17 mouse cellular contexts compared by ENCODE assay signal in genomic region chr16:33940095-33940494, GRCm38 (mm10). TPM values are rescaled to one million over a fixed set of nuclear protein-coding genes. Genes with fewer than 3 reads are reported as not detected.
DNase-seq lines count a peak whose midpoint lies in the region; ATAC-seq lines count a peak whose summit lies in the region.
"Had no signal": no experiment of that assay in that cellular context is flagged by ENCODE, and none has a peak within 500 bp of the region (broad histone marks: within the 10 kb centered on the region; RNA-seq: fewer than 3 reads in every experiment).

No protein-coding gene starts in this region.

- H3K9ac ChIP-seq in stomach, embryonic 15.5 days = no peak overlapping the region
- H3K9ac ChIP-seq: limb, embryonic 15.5 days; neural tube, embryonic 13.5 days had no signal

- no peak overlapping the region for H3K4me3 ChIP-seq in heart, embryonic 10.5 days
- no peak overlapping the region for H3K4me3 ChIP-seq in stomach, embryonic 15.5 days (replicated peaks)
- H3K4me3 ChIP-seq: limb, embryonic 15.5 days; neural tube, embryonic 13.5 days had no signal

- no peak for DNase-seq in heart, embryonic 10.5 days (ENCODE audit: low spot score)
- no peak for DNase-seq in heart, adult 18-20 months
- DNase-seq in left cerebral cortex, postnatal 4 days = peak; percentile 65
- no peak for DNase-seq in left cerebral cortex, adult 9 months (ENCODE audit: low spot score in 2 of 2)
- DNase-seq in cerebellum, postnatal 36 days = peak; percentile 54 to 66
- DNase-seq in frontal cortex, postnatal 10 days (ENCODE audit: low spot score in 2 of 2) = no peak
- no peak for DNase-seq in urinary bladder, adult 18-20 months (ENCODE audit: low spot score in 2 of 2)
- DNase-seq: adrenal gland, postnatal 10 days; gastrocnemius, postnatal 36 days; lung, adult 2 months; retina, postnatal 1 day; spleen, adult 18-20 months had no signal

- H3K27me3 ChIP-seq in heart, embryonic 10.5 days (ENCODE audit: insufficient read depth, poor library complexity, severe bottlenecking) = no peaks in the 10 kb centered on the region
- H3K27me3 ChIP-seq in stomach, embryonic 15.5 days (replicated peaks) = no peaks in the 10 kb centered on the region
- H3K27me3 ChIP-seq: limb, embryonic 15.5 days had no signal

- no peak for ATAC-seq in stomach, embryonic 15.5 days (ENCODE audit: insufficient read depth, low FRiP score, low read depth)
- ATAC-seq: inflammation-experienced regulatory T-cells, adult 6 months had no signal

- 84% methylated on average over 5 of the region's 5 CpGs for WGBS in heart, embryonic 10.5 days
- 70% methylated on average over 5 of the region's 5 CpGs for WGBS in stomach, embryonic 15.5 days

- no peaks in the 10 kb centered on the region for H3K9me3 ChIP-seq in heart, embryonic 10.5 days
- no peaks in the 10 kb centered on the region for H3K9me3 ChIP-seq in stomach, embryonic 15.5 days
- H3K9me3 ChIP-seq: G1E; limb, embryonic 15.5 days; neural tube, embryonic 13.5 days had no signal

- H3K4me1 ChIP-seq in heart, embryonic 10.5 days = peaks cover 70% of the 10 kb centered on the region
- peaks cover 55% of the 10 kb centered on the region for H3K4me1 ChIP-seq in stomach, embryonic 15.5 days

- intact Hi-C loops in left cerebral cortex, postnatal 4 days (cut with DNase I) = no loop called here

- peak overlapping the region; percentile 85 for H3K27ac ChIP-seq in heart, embryonic 10.5 days
- H3K27ac ChIP-seq in stomach, embryonic 15.5 days = 0 out of 2 replicates have a peak overlapping the region, but pooled peaks have one; percentile 35
- H3K27ac ChIP-seq: limb, embryonic 15.5 days had no signal

- H3K4me2 ChIP-seq in stomach, embryonic 15.5 days = no peak overlapping the region
- H3K4me2 ChIP-seq: limb, embryonic 15.5 days; neural tube, embryonic 13.5 days had no signal

- no peaks in the 10 kb centered on the region for H3K36me3 ChIP-seq in heart, embryonic 10.5 days
- H3K36me3 ChIP-seq in stomach, embryonic 15.5 days = no peaks in the 10 kb centered on the region
- H3K36me3 ChIP-seq: G1E; neural tube, embryonic 13.5 days had no signal

RNA-seq across cellular contexts. Expression of gene Umps, which starts 26.7 kb away (rescaled TPM):
- polyA plus RNA-seq in heart, embryonic 10.5 days (2016; fragmentation: Nextera tagmentation; extraction: Ambion mirVana) = 52.2 and 76.3 TPM in 2 replicates
- total RNA-seq in heart, adult 18-20 months (2021) = 1 to 10 TPM; 8.6 to 9.6 TPM
- 10 to 100 TPM; 20.4 to 23.2 TPM for total RNA-seq in left cerebral cortex, postnatal 4 days (2021)
- 56.3 and 61.1 TPM in 2 replicates for polyA plus RNA-seq in stomach, embryonic 15.5 days (2015; fragmentation: Nextera tagmentation; extraction: Ambion mirVana)

Comparison
In these comparisons a context has a peak if more than half of its experiments do, and no peak if none do; other contexts are left out.
1. DNase-seq: peak in left cerebral cortex, postnatal 4 days (single experiment) and cerebellum, postnatal 36 days (2 of 2); none in heart, embryonic 10.5 days (single experiment), heart, adult 18-20 months (0 of 2), left cerebral cortex, adult 9 months (0 of 2), frontal cortex, postnatal 10 days (0 of 2) and urinary bladder, adult 18-20 months (0 of 2).